Mouse (Mus musculus): Measurements from ENCODE around the gene Hsd17b7.

- TF ChIP-seq CTCF (IDR thresholded peaks at IDR 0.05; ENCODE audit: borderline replicate concordance, control insufficient read depth, extremely low read depth, insufficient read depth, low read length, poor library complexity) (no peak), POLR2A (IDR thresholded peaks at IDR 0.05; ENCODE audit: control insufficient read depth, extremely low read depth, insufficient read depth, low read length, poor library complexity) (no peak)
Observed at GRCm38 (mm10) chr1:169951561-169951960, 17.5 kb downstream of the Hsd17b7 start.
